20 mouse cellular contexts compared by ENCODE assay signal in genomic region chr15:80639874-80640273, GRCm38 (mm10). TPM values are rescaled to one million over a fixed set of nuclear protein-coding genes. Genes with fewer than 3 reads are reported as not detected.
DNase-seq lines count a peak whose midpoint lies in the region; ATAC-seq and TF ChIP-seq lines count a peak whose summit lies in the region.
"Had no signal": no experiment of that assay in that cellular context is flagged by ENCODE, and none has a peak within 500 bp of the region (broad histone marks: within the 10 kb centered on the region; RNA-seq: fewer than 3 reads in every experiment).

No protein-coding gene starts in this region.

- TF ChIP-seq POLR2A in bone marrow, adult 2 months (IDR thresholded peaks at IDR 0.05; ENCODE audit: borderline replicate concordance, control insufficient read depth, low read depth, low read length): no peak

- no peak overlapping the region for H3K4me3 ChIP-seq in bone marrow, adult 2 months (replicated peaks; ENCODE audit: control insufficient read depth, low read depth, low read length)
- H3K4me3 ChIP-seq: embryonic facial prominence, embryonic 12.5 days; forebrain, embryonic 12.5 days; hindbrain, embryonic 13.5 days had no signal

- H3K4me1 ChIP-seq in bone marrow, adult 2 months (ENCODE audit: control insufficient read depth, insufficient read depth, low read length): peaks cover 5% of the 10 kb centered on the region; the same call in 1 of the 2 replicates
- H3K4me1 ChIP-seq: hindbrain, embryonic 13.5 days had no signal

- H3K27ac ChIP-seq in bone marrow, adult 2 months (ENCODE audit: control insufficient read depth, insufficient read depth, low read depth, low read length, poor library complexity): peak overlapping the region; percentile 32; the same call in 1 of the 2 replicates
- H3K27ac ChIP-seq: embryonic facial prominence, embryonic 12.5 days; forebrain, embryonic 12.5 days; hindbrain, embryonic 13.5 days had no signal

- no peak for TF ChIP-seq CTCF in bone marrow, adult 2 months (IDR thresholded peaks at IDR 0.05; ENCODE audit: control insufficient read depth, insufficient read depth, low read length)

- 62% methylated on average over 3 of the region's 3 CpGs for WGBS in bone marrow, adult 2 months

- DNase-seq in CD4-positive helper T cell, adult 2 months (ENCODE audit: low read depth, low spot score): peak; percentile 50
- DNase-seq in ES-CJ7 (ENCODE audit: low read depth, low spot score): peak; percentile 12
- DNase-seq in natural killer cell, adult 2 months (ENCODE audit: low spot score in 2 of 2): peak; percentile 52 to 73
- DNase-seq in gastrocnemius, postnatal 4 days (ENCODE audit: low spot score in 2 of 2): no peak
- no peak for DNase-seq in heart, adult 18-20 months
- DNase-seq in adrenal gland, postnatal 10 days: no peak
- DNase-seq: adrenal gland, adult 2 months; adrenal gland, postnatal 36 days; B cell, adult 2 months; cerebellum, adult 11-12 months; cerebellum, adult 9-10 months; cerebellum, postnatal 25 days; gastrocnemius, postnatal 10 days; heart, postnatal 10 days had no signal

- ATAC-seq in erythroblast, adult 5-6 weeks (replicated peaks; ENCODE audit: low FRiP score, poor library complexity, severe bottlenecking): no peak
- ATAC-seq: forebrain, embryonic 16.5 days had no signal

RNA-seq across cellular contexts. Expression of gene Fam83f, which starts 31.8 kb away (rescaled TPM):
- polyA plus RNA-seq in bone marrow, adult 2 months (2011; ENCODE audit: insufficient read depth, insufficient read length, low replicate concordance, missing spikeins): 0.54 TPM in 1 of 2 replicates, not detected in the other
- total RNA-seq in gastrocnemius, postnatal 4 days (2021): under 1 TPM; 0.70 to 0.93 TPM
- not detected in 2 replicates for total RNA-seq in erythroblast, adult 5-6 weeks (2015; ENCODE audit: low replicate concordance)
- 0.98 TPM in 1 of 2 replicates, not detected in the other for total RNA-seq in erythroblast, adult 5-6 weeks (2017; ENCODE audit: low replicate concordance)
- under 1 TPM in 1 of 2 experiments, not detected in 1; 0.18 TPM for total RNA-seq in heart, adult 18-20 months (2021)
- total RNA-seq in adrenal gland, postnatal 10 days (2021): 1 to 10 TPM; 1.5 to 2.0 TPM
- polyA plus RNA-seq: forebrain, embryonic 16.5 days had no signal

Comparison
In these comparisons a context has a peak if more than half of its experiments do, and no peak if none do; other contexts are left out.
1. DNase-seq: peak in CD4-positive helper T cell, adult 2 months (single experiment), ES-CJ7 (single experiment) and natural killer cell, adult 2 months (2 of 2); none in gastrocnemius, postnatal 4 days (0 of 2), heart, adult 18-20 months (0 of 2) and adrenal gland, postnatal 10 days (single experiment).